Mouse (Mus musculus) heart, embryonic 10.5 days (tissue): ENCODE measurements at regions not wholly inside any gene's neighbourhood (a gene's known extent, or its start where the extent isn't known, plus 50 kb on each side); places are given as distances from the start of the nearest gene placed in this dataset.

ENCODE experiments used
- DNase-seq: peaks from one replicate; pipeline ENCODE4 v3.0.0-alpha.2; 2017; ENCODE audit warnings: low spot score
- H3K27ac ChIP-seq: fragments of 300-500 bp; sonication (generic); 2 replicates; pipeline ENCODE4 v1.5.1; 2016; ENCODE audit warnings: mild to moderate bottlenecking
- H3K27me3 ChIP-seq: fragments of 300-500 bp; sonication (generic); 2 replicates; pipeline ENCODE4 v1.6.1; 2016; ENCODE audit warnings: mild to moderate bottlenecking; ENCODE audit not compliant: poor library complexity, insufficient read depth, severe bottlenecking
- H3K36me3 ChIP-seq: fragments of 300-500 bp; sonication (generic); 2 replicates; pipeline ENCODE4 v1.6.1; 2016; ENCODE audit warnings: mild to moderate bottlenecking, moderate library complexity
- H3K4me1 ChIP-seq: fragments of 300-500 bp; sonication (generic); 2 replicates; pipeline ENCODE4 v1.6.1; 2016; ENCODE audit warnings: mild to moderate bottlenecking
- H3K4me3 ChIP-seq: fragments of 300-500 bp; sonication (generic); 2 replicates; pipeline ENCODE4 v1.5.1; 2016; ENCODE audit warnings: mild to moderate bottlenecking, moderate library complexity
- H3K9me3 ChIP-seq: fragments of 300-500 bp; sonication (generic); 2 replicates; pipeline ENCODE4 v1.6.1; 2016; ENCODE audit warnings: mild to moderate bottlenecking, moderate library complexity
- WGBS: fragments of 180-500 bp; shearing (Covaris S2); methylation state at CpG from one replicate; pipeline ENCODE4 v1.1.7; 2016; 5-methylcytosine and 5-hydroxymethylcytosine counted together

- no peaks in the 10 kb centered on the region for H3K36me3 ChIP-seq
- peaks cover 32% of the 10 kb centered on the region for H3K27me3 ChIP-seq
- peaks cover 15% of the 10 kb centered on the region for H3K4me1 ChIP-seq
- H3K4me3 ChIP-seq = no peak overlapping the region
- WGBS = 60% methylated on average over 23 of the region's 23 CpGs
- no peaks in the 10 kb centered on the region for H3K9me3 ChIP-seq
- no peak for DNase-seq
- H3K27ac ChIP-seq = 0 out of 2 replicates have a peak overlapping the region, but pooled peaks have one; percentile 3
These were observed 68.1 kb upstream of the Nkx1-1 start for GRCm38 (mm10) chr5:33501735-33502495.

GRCm38 (mm10) chr5:33501211-33501610, 67.4 kb upstream of the Nkx1-1 start:
- H3K27me3 ChIP-seq = peaks cover 33% of the 10 kb centered on the region
- WGBS = 42% methylated on average over 7 of the region's 7 CpGs

GRCm38 (mm10) chr5:33495900-33496529, 62.2 kb upstream of the Nkx1-1 start:
- Histone ChIP-seq H3K36me3 (no peaks in the 10 kb centered on the region), H3K4me3 (no peak overlapping the region), H3K27ac (no peak overlapping the region), H3K4me1 (peaks cover 16% of the 10 kb centered on the region), H3K9me3 (no peaks in the 10 kb centered on the region), H3K27me3 (peaks cover 27% of the 10 kb centered on the region)
- peak; percentile 92 for DNase-seq
- 34% methylated on average over 6 of the region's 6 CpGs for WGBS

More at GRCm38 (mm10) chr5:33501211-33501610, 67.4 kb upstream of the Nkx1-1 start:
- Histone ChIP-seq H3K9me3 (no peaks in the 10 kb centered on the region), H3K4me1 (peaks cover 16% of the 10 kb centered on the region), H3K4me3 (peak overlapping the region; percentile 19; the same call in 1 of the 2 replicates), H3K36me3 (no peaks in the 10 kb centered on the region), H3K27ac (0 out of 2 replicates have a peak overlapping the region, but pooled peaks have one; percentile 3)
- DNase-seq = no peak

- no peak overlapping the region for H3K27ac ChIP-seq
- H3K27me3 ChIP-seq = peaks cover 23% of the 10 kb centered on the region
- 70% methylated on average over 6 of the region's 6 CpGs for WGBS
- H3K36me3 ChIP-seq = no peaks in the 10 kb centered on the region
- DNase-seq = no peak
- no peak overlapping the region for H3K4me3 ChIP-seq
- H3K4me1 ChIP-seq = peaks cover 19% of the 10 kb centered on the region
- H3K9me3 ChIP-seq = no peaks in the 10 kb centered on the region
These were observed 61.5 kb upstream of the Nkx1-1 start for GRCm38 (mm10) chr5:33495276-33495675.

- Histone ChIP-seq H3K9me3 (no peaks in the 10 kb centered on the region), H3K27me3 (peaks cover 17% of the 10 kb centered on the region; the same call in 1 of the 2 replicates), H3K27ac (no peak overlapping the region), H3K4me3 (no peak overlapping the region), H3K36me3 (no peaks in the 10 kb centered on the region), H3K4me1 (peaks cover 44% of the 10 kb centered on the region)
- 88% methylated on average over 11 of the region's 11 CpGs for WGBS
- DNase-seq = no peak
These were observed 59.0 kb upstream of the Nkx1-1 start for GRCm38 (mm10) chr5:33492604-33493315.

GRCm38 (mm10) chr5:33489286-33489685, 55.5 kb upstream of the Nkx1-1 start:
- WGBS = 61% methylated on average over 6 of the region's 6 CpGs
- Histone ChIP-seq H3K27ac (no peak overlapping the region), H3K4me1 (peaks cover 66% of the 10 kb centered on the region)

GRCm38 (mm10) chr5:33488152-33488561, 54.4 kb upstream of the Nkx1-1 start:
- no peak for DNase-seq
- peak overlapping the region; percentile 76; the same call in 1 of the 2 replicates for H3K27ac ChIP-seq
- no peak overlapping the region for H3K4me3 ChIP-seq
- 8% methylated on average over 9 of the region's 9 CpGs for WGBS
- peaks cover 31% of the 10 kb centered on the region; the same call in 1 of the 2 replicates for H3K27me3 ChIP-seq
- H3K9me3 ChIP-seq = no peaks in the 10 kb centered on the region
- H3K36me3 ChIP-seq = no peaks in the 10 kb centered on the region
- peaks cover 66% of the 10 kb centered on the region for H3K4me1 ChIP-seq

More at GRCm38 (mm10) chr5:33489286-33489685, 55.5 kb upstream of the Nkx1-1 start:
- Histone ChIP-seq H3K9me3 (no peaks in the 10 kb centered on the region), H3K4me3 (no peak overlapping the region), H3K36me3 (no peaks in the 10 kb centered on the region), H3K27me3 (peaks cover 21% of the 10 kb centered on the region; the same call in 1 of the 2 replicates)
- DNase-seq = no peak

GRCm38 (mm10) chr5:33485765-33486164, 52.0 kb upstream of the Nkx1-1 start:
- 32% methylated on average over 15 of the region's 15 CpGs for WGBS
- Histone ChIP-seq H3K36me3 (no peaks in the 10 kb centered on the region), H3K27me3 (peaks cover 53% of the 10 kb centered on the region), H3K9me3 (no peaks in the 10 kb centered on the region), H3K4me1 (peaks cover 61% of the 10 kb centered on the region), H3K4me3 (no peak overlapping the region; the same call in 1 of the 2 replicates), H3K27ac (peak overlapping the region; percentile 49)
- DNase-seq = peak; percentile 83
